ENCODE assay signal across 8 mouse cellular contexts in genomic region chr16:45844049-45844780, GRCm38 (mm10).
DNase-seq lines count a peak whose midpoint lies in the region; ATAC-seq lines count a peak whose summit lies in the region.

No protein-coding gene starts in this region.

- peak overlapping the region; percentile 91 for H3K4me2 ChIP-seq in hindbrain, embryonic 14.5 days (replicated peaks)

- H3K9me3 ChIP-seq in hindbrain, embryonic 14.5 days (ENCODE audit: control insufficient read depth, low read length): no peaks in the 10 kb centered on the region

- peak overlapping the region; percentile 23 for H3K27ac ChIP-seq in hindbrain, embryonic 14.5 days

- peak; percentile 10 for DNase-seq in T-cell, adult 2 months (ENCODE audit: low spot score)
- DNase-seq in cerebellum, postnatal 25 days: peak; percentile 68 to 72
- DNase-seq in gastrocnemius, adult 18-20 months (ENCODE audit: low spot score): peak; percentile 56
- DNase-seq in hindbrain, embryonic 14.5 days (ENCODE audit: low spot score): peak; percentile 59
- peak; percentile 37 to 42 for DNase-seq in layer of hippocampus, postnatal 25 days (ENCODE audit: extremely low spot score in 1 of 2, low spot score in 1 of 2)
- peak; percentile 93 for DNase-seq in lung, postnatal 10 days
- DNase-seq in retina, embryonic 14.5 days (ENCODE audit: low spot score): peak; percentile 82
- peak; percentile 50 for DNase-seq in urinary bladder, postnatal 10 days (ENCODE audit: low spot score)

- 0 out of 2 replicates have a peak, but pooled peaks cover 5% of the 10 kb centered on the region for H3K27me3 ChIP-seq in hindbrain, embryonic 14.5 days (ENCODE audit: control insufficient read depth, insufficient read depth, low read length)

- peak overlapping the region; percentile 61 for H3K4me3 ChIP-seq in hindbrain, embryonic 14.5 days (replicated peaks; ENCODE audit: low read length)

- peaks cover 8% of the 10 kb centered on the region; the same call in 1 of the 2 replicates for H3K4me1 ChIP-seq in hindbrain, embryonic 14.5 days (replicated peaks; ENCODE audit: control insufficient read depth, insufficient read depth, low read length)

- no peaks in the 10 kb centered on the region for H3K36me3 ChIP-seq in hindbrain, embryonic 14.5 days (replicated peaks; ENCODE audit: control insufficient read depth, insufficient read depth)

- under 1% methylated on average over 45 of the region's 45 CpGs for WGBS in hindbrain, embryonic 14.5 days

- peak; percentile 94 for ATAC-seq in hindbrain, embryonic 14.5 days (ENCODE audit: low FRiP score)

- H3K9ac ChIP-seq in hindbrain, embryonic 14.5 days: peak overlapping the region; percentile 66

Comparison
In these comparisons a context has a peak if more than half of its experiments do, and no peak if none do; other contexts are left out.
1. Peak in every context shown above with its lines: DNase-seq, ATAC-seq, H3K4me3 ChIP-seq and H3K27ac ChIP-seq.
2. DNase-seq: peak in every context shown above with its lines; median percentile 93 in lung, postnatal 10 days; 82 in retina, embryonic 14.5 days; 70 in cerebellum, postnatal 25 days; 59 in hindbrain, embryonic 14.5 days; 56 in gastrocnemius, adult 18-20 months; 50 in urinary bladder, postnatal 10 days; 40 in layer of hippocampus, postnatal 25 days; 10 in T-cell, adult 2 months.